Mouse (Mus musculus) CH12.LX (cell line): ENCODE results near the gene Zfp82. TPM values are rescaled to one million over a fixed set of nuclear protein-coding genes. Genes with fewer than 3 reads are reported as not detected.

ENCODE experiments used
- DNase-seq: peaks from one replicate; pipeline ENCODE4 v3.0.0-alpha.2; 2013; ENCODE audit errors: extremely low read depth
- H3K27ac ChIP-seq: 2 replicates; pipeline ENCODE4 v1.5.1; 2012; ENCODE audit warnings: low read depth, mild to moderate bottlenecking, control low read depth, moderate library complexity; ENCODE audit not compliant: insufficient read depth
- H3K27me3 ChIP-seq: replicated peaks from 2 replicates; pipeline ENCODE3; 2012; ENCODE audit warnings: inconsistent platforms
- H3K36me3 ChIP-seq, 2 experiments: replicated peaks in 1 of 2; 2 replicates each; pipeline versions ENCODE3 to v1.6.1; 2012; ENCODE audit warnings: inconsistent platforms in 1 of 2, low read length in 1 of 2, mild to moderate bottlenecking in 1 of 2, mixed read lengths in 1 of 2, moderate library complexity in 1 of 2; ENCODE audit not compliant: control insufficient read depth in 1 of 2, insufficient read depth in 1 of 2
- H3K4me1 ChIP-seq, 2 experiments: 2 replicates each; pipeline ENCODE4 v1.6.1; 2012; ENCODE audit warnings: inconsistent platforms in 1 of 2, moderate library complexity in 1 of 2; ENCODE audit not compliant: insufficient read depth in 2 of 2, control insufficient read depth in 1 of 2
- H3K4me2 ChIP-seq: 2 replicates; pipeline ENCODE4 v1.6.1; 2012; ENCODE audit warnings: low read depth, mild to moderate bottlenecking, control low read depth; ENCODE audit not compliant: poor library complexity, insufficient read depth, severe bottlenecking
- H3K4me3 ChIP-seq, 3 experiments: fragments of 150-350 bp in 1 of 3; sonication (generic) in 1 of 3; replicated peaks in 1 of 3; 2 replicates each; pipeline versions ENCODE3 to v1.5.1; 2011 to 2012; ENCODE audit warnings: low read depth in 2 of 3, low read length in 2 of 3, mild to moderate bottlenecking in 2 of 3, moderate library complexity in 2 of 3, control low read depth in 1 of 3, improper control_type of control experiment in 1 of 3, inconsistent platforms in 1 of 3, mixed read lengths in 1 of 3; ENCODE audit not compliant: poor library complexity in 1 of 3
- H3K79me2 ChIP-seq: replicated peaks from 2 replicates; pipeline ENCODE4 v1.6.1; 2012; ENCODE audit warnings: mild to moderate bottlenecking, moderate library complexity; ENCODE audit not compliant: control insufficient read depth, poor library complexity, insufficient read depth, severe bottlenecking; ENCODE audit errors: extremely low read depth
- H3K9ac ChIP-seq: 2 replicates; pipeline ENCODE4 v1.6.1; 2012; ENCODE audit warnings: low read depth, mild to moderate bottlenecking, control low read depth, moderate library complexity; ENCODE audit not compliant: insufficient read depth
- H3K9me3 ChIP-seq: replicated peaks from 2 replicates; pipeline ENCODE3; 2012; ENCODE audit warnings: low read length, inconsistent platforms, mixed read lengths
- BHLHE40 ChIP-seq: IDR thresholded peaks from 2 replicates; pipeline ENCODE4 v1.6.1; 2011; ENCODE audit warnings: mild to moderate bottlenecking, low read depth, low read length, improper control_type of control experiment
- CHD1 ChIP-seq: IDR thresholded peaks from 2 replicates; pipeline ENCODE4 v1.6.1; 2012; ENCODE audit warnings: low read depth, low read length, improper control_type of control experiment, inconsistent platforms
- CHD2 ChIP-seq: IDR thresholded peaks from 2 replicates; pipeline ENCODE4 v1.6.1; 2011; ENCODE audit warnings: low read length, improper control_type of control experiment
- CTCF ChIP-seq, 2 experiments: IDR thresholded peaks in 1 of 2; conservative IDR thresholded peaks in 1 of 2; 2 replicates each; pipeline ENCODE4 v1.5.1; 2011 to 2012; ENCODE audit warnings: low read depth in 2 of 2, low read length in 2 of 2, improper control_type of control experiment in 1 of 2, inconsistent platforms in 1 of 2, mild to moderate bottlenecking in 1 of 2, moderate library complexity in 1 of 2
- E2F4 ChIP-seq: IDR thresholded peaks from 2 replicates; pipeline ENCODE4 v1.6.1; 2011; ENCODE audit warnings: low read depth, low read length, improper control_type of control experiment; ENCODE audit not compliant: insufficient replicate concordance
- ELF1 ChIP-seq: IDR thresholded peaks from 2 replicates; pipeline ENCODE4 v1.6.1; 2014; ENCODE audit warnings: low read depth, mild to moderate bottlenecking, inconsistent platforms, low read length, improper control_type of control experiment
- EP300 ChIP-seq: IDR thresholded peaks from 2 replicates; pipeline ENCODE4 v1.6.1; 2011; ENCODE audit warnings: low read length, improper control_type of control experiment
- ETS1 ChIP-seq: conservative IDR thresholded peaks from 2 replicates; pipeline ENCODE4 v1.6.1; 2012; ENCODE audit warnings: low read depth, mild to moderate bottlenecking, inconsistent platforms, low read length, improper control_type of control experiment, moderate library complexity
- GABPA ChIP-seq: IDR thresholded peaks from 2 replicates; pipeline ENCODE4 v1.6.1; 2012; ENCODE audit warnings: low read depth, low read length, improper control_type of control experiment, inconsistent platforms; ENCODE audit not compliant: insufficient replicate concordance
- HCFC1 ChIP-seq: IDR thresholded peaks from 2 replicates; pipeline ENCODE4 v1.6.1; 2012; ENCODE audit warnings: low read depth, mild to moderate bottlenecking, inconsistent platforms, low read length, improper control_type of control experiment
- JUN ChIP-seq: IDR thresholded peaks from 2 replicates; pipeline ENCODE4 v1.6.1; 2011; ENCODE audit warnings: low read depth, mild to moderate bottlenecking, low read length, improper control_type of control experiment, moderate library complexity; ENCODE audit not compliant: insufficient read depth
- JUND ChIP-seq: conservative IDR thresholded peaks from 2 replicates; pipeline ENCODE4 v1.6.1; 2011; ENCODE audit warnings: low read depth, low read length, improper control_type of control experiment
- MAFK ChIP-seq: IDR thresholded peaks from 2 replicates; pipeline ENCODE4 v1.6.1; 2011; ENCODE audit warnings: low read length, improper control_type of control experiment; ENCODE audit not compliant: insufficient replicate concordance
- MAX ChIP-seq: IDR thresholded peaks from 2 replicates; pipeline ENCODE4 v1.6.1; 2011; ENCODE audit warnings: low read length, improper control_type of control experiment
- MAZ ChIP-seq: IDR thresholded peaks from 2 replicates; pipeline ENCODE4 v1.6.1; 2012; ENCODE audit warnings: low read depth, mild to moderate bottlenecking, inconsistent platforms, low read length, improper control_type of control experiment, moderate library complexity
- MEF2A ChIP-seq: IDR thresholded peaks from 2 replicates; pipeline ENCODE4 v1.6.1; 2014; ENCODE audit warnings: low read depth, mild to moderate bottlenecking, inconsistent platforms, low read length, improper control_type of control experiment, borderline replicate concordance
- MYC ChIP-seq: IDR thresholded peaks from 2 replicates; pipeline ENCODE4 v1.6.1; 2011; ENCODE audit warnings: low read depth, mild to moderate bottlenecking, improper control_type of control experiment, low read length
- NRF1 ChIP-seq: IDR thresholded peaks from 2 replicates; pipeline ENCODE4 v1.6.1; 2014; ENCODE audit warnings: low read depth, mild to moderate bottlenecking, inconsistent platforms, low read length, improper control_type of control experiment, moderate library complexity
- PAX5 ChIP-seq: IDR thresholded peaks from 2 replicates; pipeline ENCODE4 v1.6.1; 2012; ENCODE audit warnings: low read length, inconsistent platforms, mixed read lengths
- POLR2A ChIP-seq: IDR thresholded peaks from 2 replicates; pipeline ENCODE4 v1.6.1; 2011; ENCODE audit warnings: low read depth, mild to moderate bottlenecking, improper control_type of control experiment, low read length
- POLR2AphosphoS2 ChIP-seq: IDR thresholded peaks from 2 replicates; pipeline ENCODE4 v1.6.1; 2011; ENCODE audit warnings: low read depth, low read length, improper control_type of control experiment
- RAD21 ChIP-seq: IDR thresholded peaks from 2 replicates; pipeline ENCODE4 v1.6.1; 2011; ENCODE audit warnings: low read depth, mild to moderate bottlenecking, low read length, improper control_type of control experiment, moderate library complexity
- RCOR1 ChIP-seq: conservative IDR thresholded peaks from 2 replicates; pipeline ENCODE4 v1.6.1; 2012; ENCODE audit warnings: low read depth, mild to moderate bottlenecking, inconsistent platforms, low read length, improper control_type of control experiment
- SMC3 ChIP-seq: IDR thresholded peaks from 2 replicates; pipeline ENCODE4 v1.6.1; 2011; ENCODE audit warnings: low read depth, low read length, improper control_type of control experiment
- TBP ChIP-seq: conservative IDR thresholded peaks from 2 replicates; pipeline ENCODE4 v1.6.1; 2011; ENCODE audit warnings: low read depth, low read length, improper control_type of control experiment
- UBTF ChIP-seq: IDR thresholded peaks from 2 replicates; pipeline ENCODE4 v1.6.1; 2012; ENCODE audit warnings: low read depth, mild to moderate bottlenecking, inconsistent platforms, low read length, improper control_type of control experiment, moderate library complexity
- USF1 ChIP-seq: IDR thresholded peaks from 2 replicates; pipeline ENCODE4 v1.6.1; 2014; ENCODE audit warnings: low read depth, mild to moderate bottlenecking, inconsistent platforms, low read length, improper control_type of control experiment
- USF2 ChIP-seq: conservative IDR thresholded peaks from 2 replicates; pipeline ENCODE4 v1.6.1; 2011; ENCODE audit warnings: low read depth, low read length, improper control_type of control experiment
- ZC3H11A ChIP-seq: IDR thresholded peaks from 2 replicates; pipeline ENCODE4 v1.6.1; 2012; ENCODE audit warnings: low read depth, mild to moderate bottlenecking, inconsistent platforms, low read length, improper control_type of control experiment
- ZKSCAN1 ChIP-seq: IDR thresholded peaks from 2 replicates; pipeline ENCODE4 v1.6.1; 2012; ENCODE audit warnings: low read depth, inconsistent platforms, low read length, improper control_type of control experiment, borderline replicate concordance
- ZMIZ1 ChIP-seq: IDR thresholded peaks from 2 replicates; pipeline ENCODE4 v1.6.1; 2012; ENCODE audit warnings: low read depth, mild to moderate bottlenecking, inconsistent platforms, low read length, improper control_type of control experiment
- ZNF384 ChIP-seq: IDR thresholded peaks from 2 replicates; pipeline ENCODE4 v1.6.1; 2012; ENCODE audit warnings: low read depth, low read length, improper control_type of control experiment, inconsistent platforms
- dilution Hi-C: fragments of 300-500 bp; cut with MboI; formaldehyde crosslinking; loops from 2 replicates; pipeline ENCODE4 v1.14.3; 2020; ENCODE audit warnings: low sequenced_read_pairs; ENCODE audit not compliant: extremely low pct_unique_long_range_greater_than_20kb, extremely low pct_ligation_motif_present
- in situ Hi-C: fragments of 300-500 bp; cut with MboI; formaldehyde crosslinking; loops from 3 replicates; pipeline ENCODE4 v1.14.3; 2019; ENCODE audit warnings: low sequenced_read_pairs, low pct_ligation_motif_present, low pct_unique_long_range_greater_than_20kb, mixed read lengths
- polyA plus RNA-seq: library from polyadenylated mRNA; unstranded; fragments of >175 nt; gene quantifications from 2 replicates; pipeline ENCODE4 v1.2.1, GENCODE M21; 2012; ENCODE audit warnings: low read depth; ENCODE audit not compliant: insufficient read length
- total RNA-seq, 2 experiments: library from RNA; depleted of rRNA; stranded (reverse); fragments of 300-350 nt in 1 of 2; fragments of >200 nt in 1 of 2; gene quantifications; 2 replicates each; pipeline ENCODE4 v1.2.3; 2012 to 2014

Gene Zfp82
- total and polyA plus RNA-seq, 3 experiments = 4.9 to 7.1 (median 6.9) TPM

- TF ChIP-seq GABPA (no peak), RAD21 (peak; percentile 61), USF2 (no peak), MAZ (no peak), ZMIZ1 (no peak), NRF1 (no peak), POLR2A (no peak), E2F4 (no peak), MAFK (peak; percentile 91; the same call in 1 of the 2 replicates), MYC (no peak)
Measured at GRCm38 (mm10) chr7:30090970-30091585, 18.4 kb upstream of the Zfp82 start (continued).

- H3K4me1 ChIP-seq = peaks cover 9 to 29% of the 10 kb centered on the region in 2 experiments; a peak in 3 of 4 replicates
- peaks cover 7 to 19% of the 10 kb centered on the region in 2 experiments for H3K36me3 ChIP-seq
- dilution Hi-C loops (no loop called here), in situ Hi-C loops (no loop called here)
- no peaks in the 10 kb centered on the region for H3K27me3 ChIP-seq
- peak within 1 kb of the TSS; percentile 87 for H3K27ac ChIP-seq
- no peaks in the 10 kb centered on the region for H3K9me3 ChIP-seq
- H3K9ac ChIP-seq = peak within 1 kb of the TSS; percentile 53
- peak within 1 kb of the TSS; percentile 69 to 94 (median 78) for H3K4me3 ChIP-seq
- DNase-seq = peak; percentile 99
- peak within 1 kb of the TSS; percentile 92 for H3K4me2 ChIP-seq
- peaks cover 9% of the 10 kb centered on the region; the same call in 1 of the 2 replicates for H3K79me2 ChIP-seq
- TF ChIP-seq RAD21 (no peak), POLR2AphosphoS2 (no peak), USF1 (peak; percentile 28), POLR2A (peak; percentile 82), MYC (peak; percentile 95), ZNF384 (no peak), SMC3 (no peak), ZC3H11A (no peak), NRF1 (peak; percentile 39; the same call in 1 of the 2 replicates), MAZ (no peak), CHD1 (no peak), ZMIZ1 (peak; percentile 84), EP300 (no peak), MAFK (peak; percentile 95), PAX5 (no peak), USF2 (0 out of 2 replicates have a peak, but pooled peaks have one; percentile 23), MAX (peak; percentile 94), CTCF (conservative IDR thresholded peaks at IDR 0.05 in 1 of 2, IDR thresholded peaks at IDR 0.05 in 1 of 2; ENCODE audit: low read depth in 2 of 2, low read length in 2 of 2) (no peak), HCFC1 (peak; percentile 99), ZKSCAN1 (no peak), ETS1 (no peak), JUN (no peak), GABPA (peak; percentile 59; the same call in 1 of the 2 replicates), RCOR1 (no peak), BHLHE40 (peak; percentile 74), CHD2 (peak; percentile 100), TBP (peak; percentile 73; the same call in 1 of the 2 replicates), JUND (no peak), ELF1 (peak; percentile 76), E2F4 (no peak), MEF2A (no peak; the same call in 1 of the 2 replicates), UBTF (no peak)
Measured at GRCm38 (mm10) chr7:30090092-30090969, 17.6 kb upstream of the Zfp82 start, which contains the start of the genes Gm26920 and Zfp566. Gene Gm26920, minus strand, starts transcription at chr7:30090410. Gene Zfp566, minus strand, starts transcription at chr7:30090527.
